11 mouse cellular contexts compared by ENCODE assay signal in the genomic region with DNA sequence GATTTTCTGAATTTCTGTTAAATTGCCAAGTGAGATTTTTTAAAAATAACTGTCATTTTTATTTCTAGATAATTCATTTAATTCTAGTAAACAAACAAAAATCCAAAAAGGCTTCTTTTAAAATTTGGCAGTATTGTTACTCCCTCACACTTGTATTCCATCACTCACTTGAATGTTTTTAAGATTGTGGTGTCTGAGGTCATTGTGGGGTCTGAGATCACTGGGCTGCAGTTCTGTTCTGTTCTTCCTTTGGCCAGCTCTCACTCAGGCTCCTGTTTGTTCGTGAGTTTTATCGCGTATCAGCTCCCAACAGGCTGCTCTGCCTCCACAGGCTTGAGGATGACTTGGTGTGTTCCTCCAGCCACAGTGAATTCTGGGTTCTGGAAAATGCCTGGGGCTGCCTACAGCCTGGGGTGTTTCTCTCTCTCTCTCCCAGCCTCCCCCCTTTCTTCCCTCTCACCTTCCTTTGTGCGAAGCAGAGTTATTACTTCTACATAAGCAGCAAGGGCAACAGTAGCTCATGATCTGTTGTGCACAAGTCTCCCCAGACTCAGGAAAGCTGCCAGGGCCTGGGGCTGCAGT. TPM values are rescaled to one million over a fixed set of nuclear protein-coding genes. Genes with fewer than 3 reads are reported as not detected.
DNase-seq lines count a peak whose midpoint lies in the region; ATAC-seq and TF ChIP-seq lines count a peak whose summit lies in the region.
"Had no signal": no experiment of that assay in that cellular context is flagged by ENCODE, and none has a peak within 500 bp of the region (broad histone marks: within the 10 kb centered on the region; RNA-seq: fewer than 3 reads in every experiment).

No protein-coding gene starts in this region.

- ATAC-seq in heart, embryonic 11.5 days (replicated peaks; ENCODE audit: insufficient number of reproducible peaks, low FRiP score, low TSS enrichment) = peak; percentile 44
- peak; percentile 40; the same call in 1 of the 2 replicates for ATAC-seq in stomach, embryonic 15.5 days (ENCODE audit: insufficient read depth, low FRiP score, low read depth)
- no peak for ATAC-seq in stomach, postnatal 0 days (ENCODE audit: low FRiP score, low TSS enrichment)
- peak; percentile 29 for ATAC-seq in liver, embryonic 14.5 days (ENCODE audit: insufficient read depth)
- no peak for ATAC-seq in intestine, embryonic 15.5 days

- H3K9me3 ChIP-seq in heart, embryonic 11.5 days (replicated peaks; ENCODE audit: control insufficient read depth, low read length) = no peaks in the 10 kb centered on the region
- H3K9me3 ChIP-seq in stomach, embryonic 15.5 days = no peaks in the 10 kb centered on the region
- no peaks in the 10 kb centered on the region for H3K9me3 ChIP-seq in stomach, postnatal 0 days (ENCODE audit: control insufficient read depth, low read length)
- H3K9me3 ChIP-seq in liver, embryonic 14.5 days (ENCODE audit: control insufficient read depth, low read length) = no peaks in the 10 kb centered on the region
- H3K9me3 ChIP-seq in intestine, embryonic 15.5 days = no peaks in the 10 kb centered on the region

- TF ChIP-seq POLR2A in cerebellum, adult 2 months (IDR thresholded peaks at IDR 0.05; ENCODE audit: borderline replicate concordance, insufficient read depth, low read length) = no peak

- TF ChIP-seq CTCF in stomach, postnatal 0 days (IDR thresholded peaks at IDR 0.05; ENCODE audit: low read depth) = no peak
- TF ChIP-seq CTCF in liver, embryonic 14.5 days (IDR thresholded peaks at IDR 0.05; ENCODE audit: low read depth) = no peak
- TF ChIP-seq CTCF in cerebellum, adult 2 months (IDR thresholded peaks at IDR 0.05; ENCODE audit: borderline replicate concordance, insufficient read depth, low read depth, low read length) = no peak

- no peak for DNase-seq in heart, adult 8-10 months (ENCODE audit: low spot score)
- no peak for DNase-seq in stomach, postnatal 0 days (ENCODE audit: low spot score)
- DNase-seq in liver, embryonic 14.5 days (ENCODE audit: low read depth in 3 of 3, low spot score in 3 of 3) = peak; percentile 49 to 65 (median 50)
- peak; percentile 12 for DNase-seq in yolk sac, embryonic 10.5 days (ENCODE audit: low spot score)
- DNase-seq in cerebellum, adult 2 months = no peak
- DNase-seq: B cell, adult 2 months; gastrocnemius, postnatal 14 days; kidney, adult 2 months had no signal

- H3K36me3 ChIP-seq in heart, embryonic 11.5 days (ENCODE audit: control insufficient read depth, insufficient read depth, low read length) = no peaks in the 10 kb centered on the region
- H3K36me3 ChIP-seq in stomach, embryonic 15.5 days = no peaks in the 10 kb centered on the region
- no peaks in the 10 kb centered on the region for H3K36me3 ChIP-seq in stomach, postnatal 0 days (ENCODE audit: control insufficient read depth, insufficient read depth, low read length)
- no peaks in the 10 kb centered on the region for H3K36me3 ChIP-seq in liver, embryonic 14.5 days (replicated peaks; ENCODE audit: control insufficient read depth, insufficient read depth, low read depth)
- no peaks in the 10 kb centered on the region for H3K36me3 ChIP-seq in intestine, embryonic 15.5 days

- H3K27ac ChIP-seq in heart, embryonic 11.5 days (ENCODE audit: low read depth, low read length) = peak overlapping the region; percentile 76
- no peak overlapping the region for H3K27ac ChIP-seq in stomach, embryonic 15.5 days
- no peak overlapping the region for H3K27ac ChIP-seq in stomach, postnatal 0 days (replicated peaks)
- H3K27ac ChIP-seq in liver, embryonic 14.5 days = peak overlapping the region; percentile 89
- H3K27ac ChIP-seq in intestine, embryonic 15.5 days = no peak overlapping the region; the same call in 1 of the 2 replicates
- no peak overlapping the region for H3K27ac ChIP-seq in cerebellum, adult 2 months (ENCODE audit: insufficient read depth, low read length)

- no peak for TF ChIP-seq EP300 in stomach, postnatal 0 days (optimal IDR thresholded peaks at IDR 0.05)
- no peak; the same call in 1 of the 2 replicates for TF ChIP-seq EP300 in liver, embryonic 14.5 days (IDR thresholded peaks at IDR 0.05; ENCODE audit: low read depth)

- H3K9ac ChIP-seq in heart, embryonic 11.5 days (ENCODE audit: low read depth, low read length) = no peak overlapping the region
- H3K9ac ChIP-seq in stomach, embryonic 15.5 days = no peak overlapping the region
- H3K9ac ChIP-seq in stomach, postnatal 0 days (ENCODE audit: low read length) = no peak overlapping the region
- peak overlapping the region; percentile 53 for H3K9ac ChIP-seq in liver, embryonic 14.5 days (replicated peaks)
- H3K9ac ChIP-seq in intestine, embryonic 15.5 days = no peak overlapping the region

- peaks cover 21% of the 10 kb centered on the region for H3K4me1 ChIP-seq in heart, embryonic 11.5 days (ENCODE audit: control insufficient read depth, insufficient read depth, low read length)
- peaks cover 6% of the 10 kb centered on the region; the same call in 1 of the 2 replicates for H3K4me1 ChIP-seq in stomach, embryonic 15.5 days
- H3K4me1 ChIP-seq in stomach, postnatal 0 days (replicated peaks; ENCODE audit: control insufficient read depth, insufficient read depth) = 0 out of 2 replicates have a peak, but pooled peaks cover 1% of the 10 kb centered on the region
- peaks cover 39 to 43% of the 10 kb centered on the region in 2 experiments for H3K4me1 ChIP-seq in liver, embryonic 14.5 days (replicated peaks; ENCODE audit: control insufficient read depth in 2 of 2, insufficient read depth in 2 of 2, low read length in 1 of 2)
- H3K4me1 ChIP-seq in intestine, embryonic 15.5 days (replicated peaks) = peaks cover 11% of the 10 kb centered on the region
- peaks cover 5% of the 10 kb centered on the region for H3K4me1 ChIP-seq in cerebellum, adult 2 months (ENCODE audit: control insufficient read depth, insufficient read depth, low read length)

- H3K27me3 ChIP-seq in heart, embryonic 11.5 days (ENCODE audit: control insufficient read depth, insufficient read depth, low read length) = no peaks in the 10 kb centered on the region
- no peaks in the 10 kb centered on the region for H3K27me3 ChIP-seq in stomach, embryonic 15.5 days (replicated peaks)
- no peaks in the 10 kb centered on the region for H3K27me3 ChIP-seq in stomach, postnatal 0 days (ENCODE audit: control insufficient read depth, insufficient read depth, low read length)
- H3K27me3 ChIP-seq in liver, embryonic 14.5 days (ENCODE audit: control insufficient read depth, insufficient read depth, low read length) = no peaks in the 10 kb centered on the region
- H3K27me3 ChIP-seq in intestine, embryonic 15.5 days (replicated peaks) = no peaks in the 10 kb centered on the region
- no peaks in the 10 kb centered on the region for H3K27me3 ChIP-seq in cerebellum, adult 2 months (ENCODE audit: control insufficient read depth, insufficient read depth, low read length)

- no peak overlapping the region for H3K4me2 ChIP-seq in heart, embryonic 11.5 days
- no peak overlapping the region for H3K4me2 ChIP-seq in stomach, embryonic 15.5 days
- H3K4me2 ChIP-seq in stomach, postnatal 0 days (replicated peaks; ENCODE audit: low read depth) = no peak overlapping the region
- H3K4me2 ChIP-seq in liver, embryonic 14.5 days (ENCODE audit: low read depth) = peak overlapping the region; percentile 60
- H3K4me2 ChIP-seq in intestine, embryonic 15.5 days (replicated peaks) = no peak overlapping the region

- H3K4me3 ChIP-seq in heart, embryonic 11.5 days (ENCODE audit: low read depth, low read length) = no peak overlapping the region
- H3K4me3 ChIP-seq in stomach, embryonic 15.5 days (replicated peaks) = no peak overlapping the region
- no peak overlapping the region for H3K4me3 ChIP-seq in stomach, postnatal 0 days (ENCODE audit: low read depth, low read length)
- H3K4me3 ChIP-seq in liver, embryonic 14.5 days (ENCODE audit: insufficient read depth in 1 of 2, low read depth in 2 of 2, low read length in 2 of 2) = peak overlapping the region; percentile 27 to 39; a peak in 3 of 4 replicates
- no peak overlapping the region for H3K4me3 ChIP-seq in intestine, embryonic 15.5 days (replicated peaks)
- no peak overlapping the region for H3K4me3 ChIP-seq in cerebellum, adult 2 months (replicated peaks; ENCODE audit: insufficient read depth, low read depth, low read length)

- 45% methylated on average over 4 of the region's 4 CpGs for WGBS in heart, embryonic 11.5 days (ENCODE audit: insufficient replicate concordance)
- WGBS in stomach, embryonic 15.5 days = 39% methylated on average over 4 of the region's 4 CpGs
- WGBS in stomach, postnatal 0 days = 32% methylated on average over 4 of the region's 4 CpGs
- 55% methylated on average over 4 of the region's 4 CpGs for WGBS in liver, embryonic 14.5 days (ENCODE audit: insufficient replicate concordance)
- WGBS in intestine, embryonic 15.5 days = 47% methylated on average over 4 of the region's 4 CpGs
- WGBS in cerebellum, adult 2 months = 62% methylated on average over 4 of the region's 4 CpGs

RNA-seq across cellular contexts. Expression of gene Eipr1, which starts 58.2 kb away (rescaled TPM):
- polyA plus RNA-seq in heart, embryonic 11.5 days (2014; fragmentation: Nextera tagmentation; extraction: Ambion mirVana) = 26.0 and 27.5 TPM in 2 replicates
- total RNA-seq in heart, adult 8-10 months (2022) = 1 to 10 TPM; 8.9 to 9.6 (median 9.0) TPM
- 28.0 and 29.7 TPM in 2 replicates for polyA plus RNA-seq in stomach, embryonic 15.5 days (2015; fragmentation: Nextera tagmentation; extraction: Ambion mirVana)
- polyA plus RNA-seq in stomach, postnatal 0 days (2015; fragmentation: Nextera tagmentation; extraction: Ambion mirVana) = 22.4 and 23.9 TPM in 2 replicates
- polyA plus RNA-seq in liver, embryonic 14.5 days (2012; rRNA removed) = 15.2 and 18.6 TPM in 2 replicates
- 29.4 and 31.8 TPM in 2 replicates for polyA plus RNA-seq in liver, embryonic 14.5 days (2014; fragmentation: Nextera tagmentation; extraction: Ambion mirVana)
- 27.3 and 28.6 TPM in 2 replicates for polyA plus RNA-seq in intestine, embryonic 15.5 days (2015; fragmentation: Nextera tagmentation; extraction: Ambion mirVana)
- polyA plus RNA-seq in cerebellum, adult 2 months (2012; rRNA removed) = 40.6 and 42.2 TPM in 2 replicates

RNA-seq across cellular contexts. Expression of gene Trappc12, which starts 59.6 kb away (rescaled TPM):
- 32.9 and 33.3 TPM in 2 replicates for polyA plus RNA-seq in heart, embryonic 11.5 days (2014; fragmentation: Nextera tagmentation; extraction: Ambion mirVana)
- total RNA-seq in heart, adult 8-10 months (2022) = 10 to 100 TPM; 20.8 to 26.5 (median 23.6) TPM
- polyA plus RNA-seq in stomach, embryonic 15.5 days (2015; fragmentation: Nextera tagmentation; extraction: Ambion mirVana) = 32.5 and 35.5 TPM in 2 replicates
- 16.6 and 16.7 TPM in 2 replicates for polyA plus RNA-seq in stomach, postnatal 0 days (2015; fragmentation: Nextera tagmentation; extraction: Ambion mirVana)
- polyA plus RNA-seq in liver, embryonic 14.5 days (2012; rRNA removed) = 9.9 and 11.6 TPM in 2 replicates
- 13.1 and 15.9 TPM in 2 replicates for polyA plus RNA-seq in liver, embryonic 14.5 days (2014; fragmentation: Nextera tagmentation; extraction: Ambion mirVana)
- polyA plus RNA-seq in intestine, embryonic 15.5 days (2015; fragmentation: Nextera tagmentation; extraction: Ambion mirVana) = 34.6 and 34.9 TPM in 2 replicates
- polyA plus RNA-seq in cerebellum, adult 2 months (2012; rRNA removed) = 49.4 and 50.8 TPM in 2 replicates

Comparison
In these comparisons a context has a peak if more than half of its experiments do, and no peak if none do; other contexts are left out.
1. ATAC-seq: peak in heart, embryonic 11.5 days (single experiment), stomach, embryonic 15.5 days (single experiment) and liver, embryonic 14.5 days (single experiment); none in stomach, postnatal 0 days (single experiment) and intestine, embryonic 15.5 days (single experiment).
2. H3K27ac ChIP-seq: peak in heart, embryonic 11.5 days (single experiment) and liver, embryonic 14.5 days (single experiment); none in stomach, embryonic 15.5 days (single experiment), stomach, postnatal 0 days (single experiment), intestine, embryonic 15.5 days (single experiment) and cerebellum, adult 2 months (single experiment).
3. H3K4me3 ChIP-seq: peak in liver, embryonic 14.5 days (2 of 2); none in heart, embryonic 11.5 days (single experiment), stomach, embryonic 15.5 days (single experiment), stomach, postnatal 0 days (single experiment), intestine, embryonic 15.5 days (single experiment) and cerebellum, adult 2 months (single experiment).
4. DNase-seq: peak in liver, embryonic 14.5 days (3 of 3) and yolk sac, embryonic 10.5 days (single experiment); none in heart, adult 8-10 months (single experiment), stomach, postnatal 0 days (single experiment) and cerebellum, adult 2 months (0 of 2).